Mouse (Mus musculus) C2C12 (cell line): Measurements from ENCODE around the gene Atp1a2. TPM values are rescaled to one million over a fixed set of nuclear protein-coding genes. Genes with fewer than 3 reads are reported as not detected.

ENCODE experiments used
- H3K27me3 ChIP-seq: one replicate; pipeline ENCODE4 v1.6.1; 2011; ENCODE audit not compliant: control insufficient read depth, insufficient read depth, insufficient read length
- H3K36me3 ChIP-seq: one replicate; pipeline ENCODE4 v1.6.1; 2011; ENCODE audit not compliant: control insufficient read depth, insufficient read depth
- H3K4me3 ChIP-seq: one replicate; pipeline ENCODE4 v1.5.1; 2011; ENCODE audit warnings: mild to moderate bottlenecking, control low read depth; ENCODE audit not compliant: poor library complexity, insufficient read depth, severe bottlenecking
- H3K79me2 ChIP-seq: one replicate; pipeline ENCODE4 v1.6.1; 2011; ENCODE audit not compliant: control insufficient read depth, insufficient read depth
- H3K79me3 ChIP-seq: one replicate; pipeline ENCODE4 v1.6.1; 2011; ENCODE audit warnings: low read depth, control low read depth
- H3ac ChIP-seq: one replicate; pipeline ENCODE3; 2011; ENCODE audit warnings: low read depth; ENCODE audit not compliant: control insufficient read depth, insufficient read length
- CEBPB ChIP-seq: IDR thresholded peaks from one replicate; pipeline ENCODE4 v1.6.1; 2011; ENCODE audit warnings: low read depth, mild to moderate bottlenecking, control low read depth, moderate library complexity
- CTCF ChIP-seq: IDR thresholded peaks from one replicate; pipeline ENCODE4 v1.5.1; 2011; ENCODE audit not compliant: control insufficient read depth, insufficient read depth, insufficient read length
- FOSL1 ChIP-seq: IDR thresholded peaks from one replicate; pipeline ENCODE4 v1.8.0; 2011; ENCODE audit warnings: mild to moderate bottlenecking, low read length; ENCODE audit not compliant: poor library complexity, insufficient read depth, severe bottlenecking
- MAX ChIP-seq: IDR thresholded peaks from one replicate; pipeline ENCODE4 v1.6.1; 2011; ENCODE audit warnings: mild to moderate bottlenecking, control low read depth
- MYOD1 ChIP-seq: IDR thresholded peaks from one replicate; pipeline ENCODE4 v1.6.1; 2011; ENCODE audit warnings: low read depth; ENCODE audit not compliant: control insufficient read depth, insufficient read length
- MYOG ChIP-seq: IDR thresholded peaks from one replicate; pipeline ENCODE4 v1.6.1; 2011; ENCODE audit not compliant: control insufficient read depth, insufficient read length; ENCODE audit errors: extremely low read depth
- USF1 ChIP-seq: IDR thresholded peaks from one replicate; pipeline ENCODE4 v1.6.1; 2011; ENCODE audit warnings: low read depth, mild to moderate bottlenecking, control low read depth, moderate library complexity
- polyA plus RNA-seq: library from polyadenylated mRNA; unstranded; fragments of >200 nt; fragmentation: generic; extraction: Trizol; gene quantifications from one replicate; pipeline ENCODE4 v1.2.1, GENCODE M21; 2012; ENCODE audit warnings: missing spikeins

The Atp1a2 gene
- polyA plus RNA-seq, 1 experiment: 0.76 TPM

DNA sequence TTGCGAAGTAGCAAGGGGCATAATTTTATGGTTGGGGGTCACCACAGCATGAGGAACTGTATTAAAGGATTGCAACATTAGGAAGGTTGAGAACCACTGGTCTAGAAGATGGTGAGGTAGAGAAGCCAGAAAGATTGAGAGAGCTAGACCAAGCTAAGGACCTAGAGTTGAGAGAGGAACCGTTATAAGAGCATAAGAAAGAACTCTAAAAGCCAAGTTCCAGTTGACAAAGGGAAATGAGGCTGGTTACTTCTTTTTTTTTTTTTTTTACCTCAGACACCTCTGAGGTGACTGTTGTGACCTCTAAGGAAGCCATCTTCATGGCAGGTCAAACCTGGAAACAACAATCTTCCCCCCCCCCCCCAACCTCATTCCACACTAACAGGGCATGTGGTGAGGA lies 7.3 kb upstream of the Atp1a2 start:
- Histone ChIP-seq H3K27me3 (no peaks in the 10 kb centered on the region), H3K79me3 (no peaks in the 10 kb centered on the region), H3K4me3 (no peak overlapping the region), H3K79me2 (no peaks in the 10 kb centered on the region), H3ac (no peak overlapping the region), H3K36me3 (no peaks in the 10 kb centered on the region)
- TF ChIP-seq USF1 (no peak), MAX (no peak), CEBPB (no peak), MYOG (no peak), FOSL1 (no peak), MYOD1 (no peak), CTCF (no peak)

DNA sequence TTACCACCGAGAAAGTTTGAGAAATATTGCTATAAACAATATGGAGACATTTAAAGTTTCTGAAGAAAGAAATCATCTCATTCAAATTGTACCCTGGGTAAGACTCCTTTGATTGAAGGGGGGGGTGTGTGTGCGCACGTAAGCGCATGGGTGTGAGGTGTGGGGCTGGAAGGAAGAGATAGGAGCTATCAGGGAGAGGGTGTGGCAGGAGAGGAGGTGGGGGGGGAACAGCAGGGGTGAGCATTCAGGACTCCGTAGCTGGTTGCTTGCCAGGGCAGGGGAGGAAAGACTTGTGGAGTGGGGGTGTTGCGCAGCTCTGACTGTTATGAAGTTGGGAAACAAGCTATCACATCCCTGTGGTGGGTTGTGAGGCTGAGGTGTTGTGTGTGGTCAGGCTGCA lies 6.6 kb upstream of the Atp1a2 start:
- H3K36me3 ChIP-seq: no peaks in the 10 kb centered on the region
- no peak overlapping the region for H3K4me3 ChIP-seq
- H3K79me3 ChIP-seq: no peaks in the 10 kb centered on the region
- no peaks in the 10 kb centered on the region for H3K79me2 ChIP-seq
- H3K27me3 ChIP-seq: no peaks in the 10 kb centered on the region
- no peak overlapping the region for H3ac ChIP-seq
- no peak for TF ChIP-seq FOSL1
- no peak for TF ChIP-seq MAX
- no peak for TF ChIP-seq USF1
- no peak for TF ChIP-seq CTCF
- no peak for TF ChIP-seq MYOD1
- TF ChIP-seq CEBPB: no peak
- no peak for TF ChIP-seq MYOG

GRCm38 (mm10) chr1:172302851-172303250 lies 5.0 kb upstream of the Atp1a2 start:
- TF ChIP-seq MYOD1 (no peak), FOSL1 (no peak), USF1 (no peak), CTCF (no peak), CEBPB (no peak), MAX (no peak), MYOG (no peak)

DNA sequence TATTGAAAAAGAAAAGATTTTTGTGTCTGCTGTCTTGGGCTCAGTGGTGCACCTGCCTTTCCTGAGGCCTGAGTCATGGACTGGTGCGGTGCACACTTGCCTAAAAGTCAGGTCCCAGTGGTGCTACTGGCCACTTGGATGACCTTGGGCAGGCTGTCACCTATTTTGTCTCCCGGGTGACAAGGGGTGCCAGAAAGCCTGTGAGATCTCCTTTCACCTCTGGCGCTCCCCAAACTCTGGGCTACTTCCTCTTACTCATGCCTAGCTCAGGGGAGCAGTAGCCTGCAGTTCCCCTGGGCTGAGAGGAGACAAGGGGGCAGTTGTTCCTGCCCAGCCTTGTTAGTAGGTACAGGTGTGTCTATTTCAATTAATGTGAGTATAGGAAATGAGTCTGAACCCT lies 4.4 kb upstream of the Atp1a2 start:
- Histone ChIP-seq H3K79me3 (no peaks in the 10 kb centered on the region), H3K79me2 (no peaks in the 10 kb centered on the region), H3ac (no peak overlapping the region), H3K36me3 (no peaks in the 10 kb centered on the region), H3K27me3 (no peaks in the 10 kb centered on the region), H3K4me3 (no peak overlapping the region)
- TF ChIP-seq USF1 (no peak), CEBPB (no peak), MYOD1 (no peak), MYOG (no peak), MAX (no peak), CTCF (no peak)

More at GRCm38 (mm10) chr1:172302851-172303250, 5.0 kb upstream of the Atp1a2 start:
- Histone ChIP-seq H3K27me3 (no peaks in the 10 kb centered on the region), H3K36me3 (no peaks in the 10 kb centered on the region), H3K4me3 (no peak overlapping the region), H3K79me2 (no peaks in the 10 kb centered on the region), H3K79me3 (no peaks in the 10 kb centered on the region), H3ac (no peak overlapping the region)

DNA sequence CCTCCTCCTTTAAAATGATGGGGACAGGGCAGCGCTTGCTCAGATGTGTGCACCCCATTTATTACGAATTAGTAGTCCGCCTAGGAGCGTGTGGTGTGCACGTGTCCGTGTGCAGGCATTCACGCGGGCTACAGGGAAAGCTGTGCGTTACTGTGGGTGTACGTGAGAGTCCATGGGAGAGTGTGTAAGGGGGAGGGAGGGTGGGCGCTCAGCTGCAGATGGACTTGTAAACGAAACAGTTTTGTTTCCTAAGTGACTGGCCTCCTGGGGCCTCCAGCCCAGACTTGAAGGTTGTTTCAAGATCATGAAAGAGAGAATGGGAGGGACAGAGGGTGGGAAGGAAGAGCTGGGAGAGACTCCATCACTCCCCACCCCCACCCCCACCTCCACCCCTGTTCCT lies 3.3 kb upstream of the Atp1a2 start:
- no peaks in the 10 kb centered on the region for H3K27me3 ChIP-seq
- H3K4me3 ChIP-seq: no peak overlapping the region
- H3K79me2 ChIP-seq: no peaks in the 10 kb centered on the region
- H3K36me3 ChIP-seq: no peaks in the 10 kb centered on the region
- H3K79me3 ChIP-seq: no peaks in the 10 kb centered on the region
- no peak overlapping the region for H3ac ChIP-seq
- TF ChIP-seq CEBPB (no peak), MYOD1 (no peak), USF1 (no peak), MAX (no peak), MYOG (no peak), FOSL1 (no peak), CTCF (no peak)

DNA sequence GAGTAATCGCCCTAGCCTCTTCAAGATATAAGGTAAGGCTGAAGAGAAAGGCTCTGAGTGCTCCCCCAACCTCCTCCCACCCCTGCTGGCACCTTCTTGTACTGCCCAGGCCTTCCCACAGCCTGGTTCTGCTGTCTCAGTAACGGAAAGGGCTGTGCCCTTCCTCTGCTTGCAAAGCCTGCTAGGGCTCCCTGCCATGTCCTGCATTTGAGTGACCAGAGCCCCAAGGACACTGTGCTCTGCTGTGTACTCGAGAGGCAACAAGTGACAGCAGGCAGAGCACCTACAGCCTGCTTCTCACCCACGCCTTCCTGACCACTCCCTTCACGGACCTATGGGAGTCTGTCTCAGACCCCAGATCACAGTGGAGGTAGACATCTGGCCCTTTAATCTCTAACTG lies 2.4 kb upstream of the Atp1a2 start:
- Histone ChIP-seq H3K27me3 (no peaks in the 10 kb centered on the region), H3ac (no peak overlapping the region), H3K4me3 (no peak overlapping the region), H3K79me3 (no peaks in the 10 kb centered on the region), H3K79me2 (no peaks in the 10 kb centered on the region), H3K36me3 (no peaks in the 10 kb centered on the region)
- TF ChIP-seq USF1 (no peak), MYOD1 (no peak), MYOG (no peak), CTCF (no peak)

DNA sequence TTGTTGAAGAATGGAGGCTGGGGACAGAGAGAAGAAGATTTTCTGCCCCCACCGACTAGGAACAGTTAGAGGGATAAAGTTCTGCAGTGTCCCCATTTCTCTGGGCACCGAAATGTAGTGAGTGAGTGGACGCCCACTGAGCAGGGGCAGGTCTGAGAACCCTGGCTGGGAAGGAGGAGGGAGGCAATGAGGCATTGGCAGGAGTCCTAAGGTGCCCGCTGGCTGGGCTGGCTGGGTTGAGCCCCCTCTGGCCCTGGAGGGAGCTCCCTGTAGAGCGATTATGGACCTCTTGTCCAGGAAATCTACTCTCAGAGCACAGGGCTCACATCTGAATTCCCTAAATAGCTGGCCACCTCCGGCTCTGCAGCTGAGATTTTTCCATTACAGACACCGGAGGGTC lies 1.7 kb upstream of the Atp1a2 start:
- H3K27me3 ChIP-seq: no peaks in the 10 kb centered on the region

More for the DNA sequence above, 1.7 kb upstream of the Atp1a2 start:
- H3K79me3 ChIP-seq: no peaks in the 10 kb centered on the region
- H3K36me3 ChIP-seq: no peaks in the 10 kb centered on the region
- H3K4me3 ChIP-seq: no peak overlapping the region
- H3ac ChIP-seq: no peak overlapping the region
- no peaks in the 10 kb centered on the region for H3K79me2 ChIP-seq
- TF ChIP-seq MYOG: no peak
- TF ChIP-seq MYOD1: no peak
- no peak for TF ChIP-seq FOSL1
- no peak for TF ChIP-seq USF1
- no peak for TF ChIP-seq MAX
- no peak for TF ChIP-seq CEBPB
- no peak for TF ChIP-seq CTCF
